Mouse (Mus musculus): ENCODE data around the gene Celf1.
"Not testable (repeated sequence)": the region's sequence is repeated elsewhere in the genome, so short reads cannot be mapped to it uniquely, and the experiment has no call there.

The Celf1 gene

DNA sequence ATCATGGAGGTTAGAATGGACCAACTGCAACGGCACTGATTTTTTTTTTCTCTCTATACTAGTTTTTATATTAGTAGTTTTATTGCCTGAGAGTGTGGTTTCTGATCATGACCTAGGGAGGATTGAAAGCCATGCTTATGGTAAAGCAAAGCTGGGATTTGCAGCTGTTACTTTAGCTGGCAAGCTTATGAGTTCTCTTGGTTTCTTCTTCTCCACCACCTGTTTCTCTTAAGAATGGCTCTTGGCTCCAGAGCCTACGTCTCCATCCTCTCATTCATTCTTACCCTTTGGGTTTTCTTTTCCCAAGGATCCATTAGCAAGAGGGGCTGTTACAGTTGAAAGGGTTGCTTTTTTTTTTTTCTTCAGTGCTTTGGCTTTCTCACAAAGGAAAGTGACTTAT, 1.6 kb downstream of the Celf1 start:
- no peak for DNase-seq

DNA sequence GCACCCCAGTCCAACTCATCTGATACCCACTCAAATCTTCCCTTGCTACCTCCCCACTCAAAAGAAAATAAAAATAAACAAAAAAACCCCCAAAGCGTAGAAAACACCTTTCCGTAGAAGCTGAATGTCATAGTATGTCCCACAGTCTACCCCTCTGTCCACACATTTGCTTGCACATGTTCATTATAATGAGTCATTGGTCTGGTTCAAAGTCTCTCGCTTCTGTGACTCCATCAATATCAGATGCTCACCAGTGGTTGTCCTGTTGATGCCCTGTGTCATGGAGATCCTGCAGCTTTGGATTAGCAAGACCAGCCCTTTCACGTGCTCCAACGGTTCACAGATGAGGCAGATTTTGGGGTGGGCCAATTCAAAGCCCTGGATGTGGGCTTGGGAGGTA, 10.0 kb downstream of the Celf1 start:
- DNase-seq: no peak

- no peak for DNase-seq
Measured at GRCm38 (mm10) chr2:90950582-90951194, 10.5 kb downstream of the Celf1 start.

GRCm38 (mm10) chr2:90953461-90953860, 13.3 kb downstream of the Celf1 start:
- no peak for DNase-seq

GRCm38 (mm10) chr2:90956053-90956452, 15.9 kb downstream of the Celf1 start:
- DNase-seq: no peak

DNA sequence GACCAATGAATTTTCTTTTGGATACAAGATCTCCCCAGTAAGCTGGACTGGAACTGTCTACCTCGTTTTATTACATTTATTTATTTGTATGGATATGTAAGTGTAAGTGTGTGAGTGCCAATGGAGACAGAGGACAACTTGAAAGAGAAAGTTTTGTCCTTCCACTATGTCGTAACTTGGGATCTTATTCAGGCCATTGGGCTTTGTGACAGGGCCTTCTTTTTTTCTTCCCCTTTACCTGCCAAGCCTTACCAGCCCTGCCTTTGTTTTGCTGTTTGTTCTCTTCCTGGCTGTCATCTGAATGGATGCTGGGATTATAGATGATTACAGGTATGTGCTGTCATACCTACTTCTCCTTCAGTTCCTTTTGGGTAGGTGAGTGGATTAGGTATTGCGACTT, 18.7 kb downstream of the Celf1 start:
- DNase-seq: no peak

DNA sequence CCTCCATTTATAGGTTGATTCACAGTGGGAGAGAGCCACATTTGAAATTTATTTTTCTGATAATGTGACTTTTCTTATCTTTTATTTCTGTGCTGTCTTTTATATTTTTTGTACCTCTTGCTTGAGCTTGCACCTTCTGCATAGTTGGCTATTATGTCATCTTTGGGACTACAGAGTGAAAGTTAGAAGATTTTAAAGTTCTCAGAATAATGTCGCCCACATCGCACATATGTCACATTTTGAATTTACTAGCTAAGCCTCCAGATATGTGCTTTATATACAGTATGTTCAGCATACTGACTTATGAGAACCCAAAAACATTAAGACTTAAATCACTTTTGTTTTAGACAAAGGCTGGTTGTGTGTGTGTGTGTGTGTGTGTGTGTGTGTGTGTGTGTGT, 19.8 kb downstream of the Celf1 start:
- no peak for DNase-seq

GRCm38 (mm10) chr2:90963304-90963703, 23.1 kb downstream of the Celf1 start:
- DNase-seq: no peak

- DNase-seq: no peak
Measured at GRCm38 (mm10) chr2:90964811-90965465, 24.8 kb downstream of the Celf1 start.

- DNase-seq: no peak
Measured at GRCm38 (mm10) chr2:90965466-90966080, 25.4 kb downstream of the Celf1 start.

DNA sequence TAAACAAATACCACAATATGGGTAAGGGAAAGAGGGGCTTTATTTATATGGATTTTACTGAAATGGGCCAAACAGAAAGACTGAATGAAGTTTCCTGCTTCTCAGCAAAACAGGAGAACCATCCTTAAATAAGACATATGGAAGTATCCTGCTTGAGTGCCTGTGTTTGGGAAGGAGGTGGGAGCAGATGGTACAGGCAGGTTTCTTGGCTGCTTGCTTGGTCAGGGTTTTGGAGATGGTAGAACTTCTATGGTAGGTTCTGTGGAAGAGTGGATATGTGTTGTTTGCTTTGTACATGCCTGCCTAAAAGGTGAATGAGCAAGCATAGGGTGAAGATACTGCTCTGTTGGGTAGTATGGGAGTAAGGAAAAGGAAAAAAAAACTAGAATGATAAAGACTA, 30.4 kb downstream of the Celf1 start:
- no peak for DNase-seq

- no peak for DNase-seq
Measured at GRCm38 (mm10) chr2:90974101-90974500, 33.9 kb downstream of the Celf1 start.

DNA sequence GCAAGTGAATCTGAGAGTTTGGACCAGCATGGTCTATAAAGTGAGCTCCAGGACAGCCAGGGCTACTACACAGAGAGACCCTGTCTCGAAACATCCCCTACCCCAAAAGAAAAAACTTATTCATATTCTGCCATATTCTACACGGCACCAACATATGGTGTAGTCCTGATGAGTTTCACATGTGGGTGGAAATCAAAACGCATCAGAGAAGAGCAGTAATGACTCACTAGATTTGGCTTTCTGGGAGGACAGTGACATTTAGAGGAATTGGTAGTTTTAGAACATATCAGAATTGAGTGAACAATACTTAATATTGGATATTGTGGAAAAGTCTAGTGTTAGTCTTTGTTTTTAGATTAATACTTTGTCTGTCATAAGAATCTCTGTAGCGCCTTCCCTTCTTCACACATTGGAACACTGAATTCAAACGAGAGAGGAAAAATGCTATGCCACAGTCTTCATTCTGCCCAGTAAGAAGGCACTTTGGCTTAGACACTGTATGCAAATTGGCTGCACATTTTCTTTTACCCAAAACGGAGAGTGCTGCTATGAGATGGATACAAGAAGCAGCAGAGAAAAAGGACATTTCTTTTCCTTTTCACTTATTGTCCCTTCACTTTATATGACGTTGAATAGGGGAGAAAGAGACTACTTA, 35.1 kb downstream of the Celf1 start:
- no peak for DNase-seq

DNA sequence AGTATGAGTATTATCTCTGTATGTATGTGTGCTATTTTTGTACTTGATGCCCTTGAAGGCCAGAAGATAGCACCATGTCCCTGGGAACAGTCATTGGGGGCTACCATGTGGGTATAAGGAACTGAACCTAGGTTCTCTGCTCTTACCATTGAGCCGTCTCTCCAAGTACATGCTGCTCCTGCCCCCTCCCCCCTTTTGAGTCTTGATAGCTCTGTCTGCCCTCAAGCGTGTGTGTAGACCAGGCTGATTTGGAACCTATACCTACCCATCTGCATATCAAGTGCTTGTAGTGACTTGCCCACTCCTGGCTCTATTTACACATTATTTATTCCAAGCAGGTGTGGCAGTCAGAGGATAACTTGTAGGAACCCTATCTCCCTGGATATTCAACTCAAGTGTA, 36.4 kb downstream of the Celf1 start:
- DNase-seq: no peak

DNA sequence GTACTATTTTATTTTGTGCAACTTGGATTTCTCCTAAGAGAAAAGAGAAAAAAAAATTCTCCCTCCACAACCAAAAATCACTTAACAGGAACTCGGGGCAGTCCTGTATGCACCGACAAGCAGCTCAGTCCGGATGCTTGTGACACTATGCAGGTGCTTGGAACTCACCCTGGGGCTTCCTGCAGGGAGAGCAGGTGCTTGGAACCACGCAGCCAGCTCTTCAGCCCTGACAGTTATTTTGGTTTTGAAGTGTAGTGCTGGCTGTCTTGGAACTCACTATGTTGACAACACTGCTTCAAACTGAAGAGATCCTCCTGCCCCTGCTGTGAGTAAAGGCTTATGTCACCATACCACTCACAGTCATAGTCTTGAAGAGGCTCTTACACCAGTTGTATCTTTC, 37.1 kb downstream of the Celf1 start:
- no peak for DNase-seq

DNA sequence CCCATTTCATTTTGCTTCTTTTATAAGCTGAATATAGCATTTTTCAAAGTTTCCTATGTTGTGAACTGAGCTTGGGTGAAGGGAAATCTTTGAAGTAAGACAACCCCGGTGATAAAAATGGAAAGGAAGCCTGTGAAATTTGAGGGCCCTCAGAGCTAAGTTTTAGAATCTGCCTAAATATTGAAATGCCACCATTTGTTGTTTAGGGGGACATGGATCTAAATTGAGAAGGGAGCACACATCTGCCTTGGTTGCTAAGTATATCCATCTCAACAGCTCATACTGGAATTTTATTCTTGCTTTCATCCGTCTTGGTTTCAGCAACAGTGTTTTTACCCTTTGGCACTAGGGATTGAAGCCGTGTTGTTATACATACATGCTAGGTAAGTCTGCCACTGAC, 45.9 kb downstream of the Celf1 start:
- DNase-seq: no peak

DNA sequence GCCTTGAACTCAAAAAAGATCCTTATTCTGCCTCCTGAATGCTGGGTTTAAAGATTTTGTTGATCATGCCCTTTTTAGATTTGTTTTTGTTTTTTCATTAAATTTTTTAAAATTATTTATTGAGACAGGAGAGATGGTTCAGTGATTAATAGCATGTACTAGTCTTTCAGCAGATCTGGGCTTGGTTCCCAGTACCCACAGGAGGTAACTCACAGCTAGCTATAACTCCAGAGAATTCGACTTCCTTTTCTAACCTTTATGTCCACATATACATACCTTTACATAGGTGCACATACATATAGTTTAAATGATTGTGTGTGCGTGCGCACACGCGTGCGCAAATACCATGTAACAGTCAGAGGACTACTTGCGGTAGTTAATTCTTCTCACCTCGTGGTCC, 68.4 kb downstream of the Celf1 start:
- DNase-seq: no peak

DNA sequence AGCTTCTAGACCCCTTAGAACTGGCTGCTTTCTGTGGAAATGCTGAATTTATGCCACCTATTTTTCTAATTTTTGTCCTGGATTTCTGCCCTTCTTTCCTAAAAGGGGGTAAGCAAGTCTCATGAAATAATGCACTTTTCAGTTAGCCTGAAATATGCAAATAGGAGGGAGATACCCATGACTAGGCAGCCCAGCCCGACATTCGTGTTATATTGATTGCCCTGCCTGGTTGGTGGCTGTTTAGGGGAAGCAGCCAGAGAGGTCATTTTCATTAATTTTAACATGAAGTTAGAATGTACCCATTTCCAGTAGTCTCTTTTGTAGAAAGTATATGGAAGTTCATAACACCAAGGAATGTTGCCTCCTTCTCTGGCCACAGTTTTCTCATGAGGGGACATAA, 73.7 kb downstream of the Celf1 start:
- no peak for DNase-seq

GRCm38 (mm10) chr2:91015386-91015785, 75.2 kb downstream of the Celf1 start:
- no peak for DNase-seq

GRCm38 (mm10) chr2:91018061-91018788, 78.0 kb downstream of the Celf1 start:
- DNase-seq: no peak

GRCm38 (mm10) chr2:91019911-91020310, 79.7 kb downstream of the Celf1 start:
- DNase-seq: no peak

- not testable (repeated sequence) for DNase-seq
Measured at GRCm38 (mm10) chr2:91022266-91022665, 82.1 kb downstream of the Celf1 start.

DNA sequence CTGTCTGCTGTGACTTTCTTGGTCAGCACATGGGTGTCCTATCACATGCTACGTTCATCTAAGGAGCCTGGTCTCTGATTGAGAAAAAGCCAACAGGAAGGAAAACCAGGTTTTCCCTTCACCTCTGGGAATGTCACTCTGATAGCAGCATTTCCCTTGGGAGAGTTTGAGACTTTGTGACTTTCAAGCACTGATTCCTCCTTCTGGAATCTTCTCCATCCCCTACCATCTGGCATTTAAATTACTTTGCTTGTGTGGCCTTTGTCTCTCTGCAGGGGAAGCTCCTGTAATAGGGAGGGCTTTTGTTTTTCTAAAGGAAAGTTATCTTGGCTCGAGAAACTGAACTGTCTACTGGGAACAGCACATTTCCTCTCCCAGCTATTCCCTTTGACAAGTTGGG, 82.9 kb downstream of the Celf1 start:
- DNase-seq: no peak
